Mouse (Mus musculus): ENCODE results near the gene Fosl1.
"Not testable (repeated sequence)": the region's sequence is repeated elsewhere in the genome, so short reads cannot be mapped to it uniquely, and the experiment has no call there.

The Fosl1 gene

DNA sequence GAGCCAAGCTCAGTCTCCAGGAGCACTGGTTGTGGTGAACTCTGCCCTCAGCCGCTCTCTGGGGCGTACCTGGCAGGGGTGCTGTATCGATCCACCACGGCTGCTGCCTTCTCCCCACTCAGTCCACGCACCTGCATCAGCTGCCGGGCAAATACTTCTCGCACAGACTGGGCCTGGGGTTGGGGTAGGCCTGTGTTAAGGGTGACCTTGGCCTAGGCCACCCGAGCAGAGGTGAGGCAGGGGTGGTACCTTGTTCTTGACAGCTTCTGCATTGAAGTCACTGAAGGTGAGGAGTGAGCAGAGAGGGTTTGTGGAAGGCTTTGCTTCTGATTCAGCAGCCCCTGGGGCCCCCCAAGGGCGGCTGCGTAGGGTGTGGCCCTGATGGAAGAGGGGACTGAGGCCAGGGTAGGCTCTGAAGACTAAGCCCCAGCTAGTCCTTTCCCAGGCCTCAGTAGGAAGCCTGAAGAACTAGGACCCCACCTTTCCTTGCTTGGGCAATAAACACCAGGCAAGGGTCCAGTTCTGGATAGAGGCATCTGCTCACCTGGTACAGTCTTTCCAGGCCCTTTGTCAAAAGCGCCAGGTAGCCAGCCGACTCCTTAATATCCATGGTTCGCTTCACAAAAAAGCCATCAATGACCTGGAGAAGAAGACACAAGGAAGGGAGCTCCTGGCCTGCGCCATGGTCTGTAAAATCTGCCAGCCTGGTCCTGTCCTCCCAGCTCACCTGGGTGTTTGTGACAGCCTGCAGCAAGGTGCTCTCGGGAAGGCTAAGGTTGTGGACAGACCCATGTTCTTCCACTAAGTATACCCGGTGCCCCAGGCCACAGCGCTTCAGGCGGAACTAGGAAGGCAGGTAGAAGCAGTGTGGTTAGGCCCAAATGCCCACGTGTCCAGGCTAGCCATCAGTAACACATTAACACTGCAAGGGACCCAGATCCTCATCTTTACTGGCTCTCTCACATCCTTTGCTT is 36.3 kb downstream of the Fosl1 start:
- DNase-seq: no peak

GRCm38 (mm10) chr19:5484496-5484895 is 37.1 kb downstream of the Fosl1 start:
- no peak for DNase-seq

GRCm38 (mm10) chr19:5485371-5485770 is 38.0 kb downstream of the Fosl1 start:
- no peak for DNase-seq

DNA sequence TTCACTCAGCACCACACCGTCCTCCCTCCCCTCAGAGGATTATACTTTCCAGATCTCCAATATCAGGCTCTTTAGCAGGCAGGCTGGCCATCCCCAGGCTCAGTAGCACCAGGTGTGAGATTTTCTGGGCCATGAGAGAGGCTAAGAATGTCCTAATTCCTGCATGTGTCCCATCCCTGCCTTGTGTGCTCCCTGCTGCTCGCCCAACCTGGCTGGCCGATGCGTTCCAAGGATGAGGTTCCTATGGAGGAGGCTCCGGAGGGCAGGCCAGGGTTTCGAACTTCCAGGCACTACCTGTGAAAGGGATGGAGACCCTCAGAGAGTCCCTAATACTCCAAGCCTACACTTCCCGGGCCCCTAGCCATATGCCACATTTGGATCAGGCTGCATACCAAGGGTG is 38.5 kb downstream of the Fosl1 start:
- no peak for DNase-seq

- no peak for DNase-seq
These were observed 38.9 kb downstream of the Fosl1 start for GRCm38 (mm10) chr19:5486286-5486685.

DNA sequence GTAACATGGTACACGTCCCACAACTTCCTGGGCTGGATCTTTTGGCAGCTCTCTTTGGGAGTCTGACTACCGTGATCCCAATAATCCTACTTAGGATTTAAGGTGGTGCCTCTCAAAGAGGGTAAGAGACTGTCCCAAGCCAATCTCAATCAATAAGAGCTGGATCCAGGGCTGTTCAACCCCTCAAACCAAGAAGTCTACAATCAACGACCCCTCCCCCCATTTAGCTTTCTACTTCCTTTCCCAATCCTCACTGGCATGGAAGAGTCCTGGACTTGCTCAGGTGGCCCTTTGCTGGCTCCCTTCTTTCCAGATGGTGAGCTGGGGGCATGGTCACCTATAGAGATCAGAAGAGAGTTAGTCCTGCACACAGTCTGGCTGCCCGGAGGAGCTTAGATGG is 39.4 kb downstream of the Fosl1 start:
- DNase-seq: no peak

- DNase-seq: peak; percentile 97 to 98
These were observed 40.6 kb downstream of the Fosl1 start, which contains the start of gene Mus81 for GRCm38 (mm10) chr19:5487768-5488550. Mus81 (minus strand) TSS chr19:5488402.

DNA sequence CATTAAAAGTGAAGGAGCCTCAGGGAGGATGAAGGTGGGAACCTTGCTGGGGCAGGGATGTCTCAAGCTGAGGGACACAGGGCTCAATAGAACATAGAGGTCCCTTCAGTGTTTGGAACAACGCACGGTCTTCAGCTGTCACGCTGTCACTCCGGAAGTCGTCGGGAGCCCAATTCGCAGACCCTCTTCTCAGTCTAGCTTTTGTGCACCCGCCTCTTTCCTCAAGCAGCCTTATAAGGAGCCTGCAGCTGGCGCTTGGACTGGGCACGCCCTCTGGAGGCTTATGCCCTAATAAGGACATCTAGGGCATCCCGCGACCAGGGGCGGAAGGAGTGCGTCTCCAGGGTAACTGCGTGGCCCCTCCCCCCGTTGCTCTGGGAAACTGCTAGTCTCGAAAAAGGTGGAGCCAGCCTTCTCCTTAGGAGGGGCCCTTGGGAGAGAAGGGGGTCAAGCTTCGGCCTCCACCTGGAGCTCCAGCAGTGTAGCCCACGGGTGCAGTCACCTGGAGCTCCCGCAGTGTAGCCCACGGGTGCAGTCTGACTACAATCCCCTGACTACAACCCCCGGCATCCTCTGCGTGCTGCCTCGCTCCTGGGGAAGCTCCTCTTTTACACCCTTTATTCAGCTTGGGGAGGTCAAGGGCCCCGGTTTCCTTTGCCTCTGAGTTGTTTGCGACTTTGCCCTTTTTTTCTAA is 41.7 kb downstream of the Fosl1 start:
- DNase-seq: peak; percentile 98 to 99

DNA sequence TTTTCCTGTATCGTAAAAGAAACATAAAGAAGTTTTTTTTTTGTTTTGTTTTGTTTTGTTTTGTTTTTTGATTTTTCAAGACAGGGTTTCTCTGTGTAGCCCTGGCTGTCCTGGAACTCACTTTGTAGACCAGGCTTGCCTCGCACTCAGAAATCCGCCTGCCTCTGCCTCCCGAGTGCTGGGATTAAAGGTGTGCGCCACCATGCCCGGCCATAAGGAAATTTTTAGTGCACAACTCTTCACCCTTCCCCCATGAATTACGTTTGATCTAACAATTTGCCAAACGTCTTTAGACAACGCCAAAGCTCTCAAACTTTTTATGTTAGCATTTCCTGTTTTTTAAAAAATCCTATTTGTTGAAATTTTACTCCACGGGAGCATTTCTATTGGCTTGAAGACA is 42.4 kb downstream of the Fosl1 start:
- DNase-seq: not testable (repeated sequence)

DNA sequence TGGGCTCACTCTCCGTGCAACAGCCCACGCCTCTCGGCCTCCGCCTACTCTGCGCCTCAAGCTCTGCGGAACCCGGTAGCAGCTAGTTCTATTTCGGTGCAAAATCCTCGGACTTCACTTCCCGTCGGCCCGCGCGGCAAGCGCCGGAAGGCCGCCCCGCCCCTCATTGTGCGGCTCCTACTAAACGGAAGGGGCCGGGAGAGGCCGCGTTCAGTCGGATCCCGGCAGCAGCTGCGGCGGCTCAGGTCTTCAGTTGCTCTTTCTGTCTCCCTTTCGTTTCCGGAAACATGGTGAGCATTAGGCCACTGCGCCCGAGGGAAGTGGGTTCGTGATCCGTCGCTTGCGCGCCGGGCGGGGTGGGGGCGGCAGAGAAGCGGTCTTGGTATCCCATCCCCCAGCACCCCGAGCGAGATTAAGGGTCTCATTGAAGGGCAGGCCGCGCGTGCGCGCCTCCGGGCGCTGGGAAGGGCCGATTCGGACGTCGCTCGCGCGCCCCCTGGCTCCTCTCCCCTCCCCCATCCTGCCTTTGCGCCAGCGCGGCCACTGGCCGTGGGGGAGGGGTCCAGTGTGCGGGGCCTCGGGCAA is 43.1 kb downstream of the Fosl1 start, which contains the start of gene Cfl1:
Gene Cfl1 (plus strand): TSS at position 143 of the 585 bp plus-strand sequence.
- DNase-seq: peak; percentile 95 to 96

DNA sequence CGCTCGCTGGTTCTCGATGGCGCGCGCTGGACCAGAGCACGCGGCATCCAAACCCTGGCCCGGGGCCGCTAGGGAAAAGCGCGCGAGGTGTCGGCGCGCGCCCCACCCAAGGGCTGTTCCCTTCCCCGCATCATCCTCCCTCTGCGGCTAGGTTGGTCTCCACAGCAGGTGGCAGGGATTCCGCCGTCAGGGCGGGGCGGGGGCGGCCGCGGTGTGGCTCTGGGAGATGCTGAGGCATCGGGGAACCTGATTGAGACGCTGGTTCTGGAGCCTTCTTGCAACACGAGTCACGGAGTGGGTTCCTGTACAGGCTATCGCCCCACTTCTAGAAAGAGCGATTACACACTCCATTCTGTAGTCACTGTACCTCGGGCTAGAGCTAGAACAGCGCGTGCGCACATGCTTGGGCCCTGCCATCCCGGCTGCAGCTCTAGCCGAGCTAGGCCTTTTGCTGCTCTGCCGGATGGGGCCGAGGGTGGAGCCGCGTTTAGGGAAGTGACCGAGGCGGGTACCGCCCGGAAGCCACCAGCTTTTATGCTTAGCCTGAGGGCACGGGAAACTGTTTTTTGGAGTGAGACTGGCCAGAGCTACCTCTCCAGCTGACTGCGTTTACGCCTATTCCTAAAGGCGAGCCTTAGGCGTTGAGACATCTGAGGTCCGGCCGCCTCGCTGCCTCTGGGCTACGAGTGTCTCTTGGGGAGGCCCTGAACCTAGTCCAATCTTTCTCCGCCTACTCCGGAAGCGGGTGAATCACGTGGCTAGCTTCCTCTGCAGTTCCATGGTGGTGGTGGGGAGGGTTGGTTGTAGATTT is 43.8 kb downstream of the Fosl1 start:
- peak; percentile 86 to 89 for DNase-seq

- no peak for DNase-seq
These were observed 45.3 kb downstream of the Fosl1 start for GRCm38 (mm10) chr19:5492641-5493040.

DNA sequence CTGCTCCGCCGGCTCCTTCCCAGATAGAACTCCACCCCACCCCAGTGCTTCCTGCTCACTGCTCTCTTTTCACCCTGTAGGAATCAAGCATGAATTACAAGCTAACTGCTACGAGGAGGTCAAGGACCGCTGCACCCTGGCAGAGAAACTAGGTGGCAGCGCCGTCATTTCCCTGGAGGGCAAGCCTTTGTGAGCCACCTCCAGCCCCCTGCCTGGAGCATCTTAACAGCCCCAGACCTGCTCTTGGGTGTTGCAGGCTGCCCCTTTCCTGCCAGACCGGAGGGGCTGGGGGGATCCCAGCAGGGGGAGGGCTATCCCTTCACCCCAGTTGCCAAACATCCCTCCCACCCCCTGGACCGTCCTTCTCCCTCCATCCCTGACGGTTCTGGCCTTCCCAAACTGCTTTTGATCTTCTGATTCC is 46.0 kb downstream of the Fosl1 start:
- peak in 1 of 2 experiments; percentile 40 for DNase-seq

GRCm38 (mm10) chr19:5494314-5494713 is 47.0 kb downstream of the Fosl1 start:
- peak; percentile 48 to 68 for DNase-seq

GRCm38 (mm10) chr19:5495353-5496051 is 48.2 kb downstream of the Fosl1 start:
- DNase-seq: no peak

GRCm38 (mm10) chr19:5496052-5496370 is 48.7 kb downstream of the Fosl1 start:
- DNase-seq: no peak

GRCm38 (mm10) chr19:5500330-5500875 is 53.1 kb downstream of the Fosl1 start:
- no peak for DNase-seq

DNA sequence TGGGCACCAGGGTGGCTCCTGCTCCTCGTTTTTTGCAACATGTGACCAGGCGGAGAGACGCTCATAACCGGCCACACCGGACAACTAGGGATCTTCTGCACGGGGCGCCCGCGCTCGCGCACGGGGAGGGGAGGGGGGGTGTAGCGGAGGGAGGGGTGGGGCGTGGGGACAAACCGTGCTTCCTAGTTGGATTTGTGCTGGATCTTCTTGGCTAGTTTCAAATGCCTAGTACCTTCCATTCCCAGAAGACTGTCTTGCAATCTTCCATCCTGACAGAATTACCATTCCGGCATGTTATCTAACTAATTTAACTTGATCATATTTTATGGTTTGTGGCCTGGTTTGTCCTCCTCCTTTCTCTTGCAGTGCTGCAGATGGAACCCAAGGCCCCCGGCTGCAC is 56.3 kb downstream of the Fosl1 start, which contains the start of gene 1700020D05Rik:
Gene 1700020D05Rik (minus strand): TSS at position 101 of the 400 bp plus-strand sequence.
- DNase-seq: no peak

Measured in kidney, adult 8-10 months (tissue).